Mouse (Mus musculus): ENCODE measurements around the gene Cdhr3. TPM values are rescaled to one million over a fixed set of nuclear protein-coding genes. Genes with fewer than 3 reads are reported as not detected.

Gene Cdhr3
- total and polyA plus RNA-seq, 2 experiments from 2014 or later = 1.2 TPM; not detected in 1

DNA sequence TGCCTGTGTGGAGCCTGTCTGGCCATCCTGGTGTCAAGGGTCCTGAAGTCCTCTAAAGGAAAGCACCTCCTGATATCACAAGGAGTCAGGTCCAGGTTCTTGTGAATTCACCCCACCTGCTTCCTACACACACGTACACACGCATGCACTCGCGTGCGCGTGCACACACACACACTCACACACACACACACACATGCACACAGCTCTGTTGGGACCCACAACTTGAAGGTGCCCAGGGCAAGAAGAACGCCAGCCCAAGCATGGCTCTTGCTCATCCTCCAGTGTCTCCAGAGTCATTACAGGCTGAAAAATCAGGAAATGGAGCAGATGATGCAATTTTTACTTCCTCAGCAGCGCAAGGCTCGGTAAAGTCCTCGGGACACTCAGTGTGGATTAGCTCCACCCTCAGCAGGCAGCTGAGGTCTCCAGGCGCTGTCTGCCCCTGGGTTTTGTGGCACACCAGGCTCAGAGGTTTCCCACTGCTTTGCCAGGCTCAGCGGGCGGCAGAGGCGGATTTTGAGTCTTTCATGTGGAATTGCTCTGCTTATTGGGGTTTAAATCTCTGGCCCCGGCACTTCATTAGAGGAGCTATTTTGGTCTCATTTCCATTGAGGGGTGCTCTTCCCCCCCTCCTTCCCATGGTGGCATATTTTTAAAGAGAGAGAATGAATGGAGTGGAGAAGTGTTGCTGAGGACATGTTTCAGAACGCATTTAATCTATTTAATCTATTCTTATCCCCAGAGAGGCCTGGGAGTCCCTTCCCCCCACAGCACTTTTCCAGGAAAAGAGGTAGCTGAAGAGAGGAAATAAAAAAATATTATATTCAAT lies 46.9 kb downstream of the Cdhr3 start:
- WGBS = 42% methylated on average over 16 of the region's 16 CpGs
- no peak for TF ChIP-seq CTCF (IDR thresholded peaks at IDR 0.05; ENCODE audit: low read depth)
- TF ChIP-seq EP300 (IDR thresholded peaks at IDR 0.05; ENCODE audit: low read depth) = no peak
- H3K9ac ChIP-seq (replicated peaks; ENCODE audit: low read depth, low read length) = no peak overlapping the region
- no peak overlapping the region for H3K4me3 ChIP-seq (ENCODE audit: low read depth, low read length)
- no peak overlapping the region for H3K27ac ChIP-seq (ENCODE audit: low read depth)
- ATAC-seq (ENCODE audit: insufficient read depth, low read depth) (no peak), DNase-seq (ENCODE audit: low spot score) (no peak)
- no peaks in the 10 kb centered on the region for H3K36me3 ChIP-seq (replicated peaks; ENCODE audit: control insufficient read depth, insufficient read depth, low read length)
- peak overlapping the region; percentile 42 for H3K4me2 ChIP-seq (ENCODE audit: low read depth, low read length)
- peaks cover 9% of the 10 kb centered on the region for H3K4me1 ChIP-seq (ENCODE audit: control insufficient read depth, insufficient read depth)
- no peaks in the 10 kb centered on the region for H3K27me3 ChIP-seq (ENCODE audit: control insufficient read depth, insufficient read depth, low read length)
- no peaks in the 10 kb centered on the region for H3K9me3 ChIP-seq (replicated peaks; ENCODE audit: control insufficient read depth, low read length)

GRCm38 (mm10) chr12:33041476-33041875 lies 51.2 kb downstream of the Cdhr3 start:
- Histone ChIP-seq H3K36me3 (replicated peaks; ENCODE audit: control insufficient read depth, insufficient read depth, low read length) (no peaks in the 10 kb centered on the region), H3K4me3 (ENCODE audit: low read depth, low read length) (no peak overlapping the region), H3K9me3 (replicated peaks; ENCODE audit: control insufficient read depth, low read length) (no peaks in the 10 kb centered on the region), H3K4me1 (ENCODE audit: control insufficient read depth, insufficient read depth) (peaks cover 9% of the 10 kb centered on the region; the same call in 1 of the 2 replicates), H3K27ac (ENCODE audit: low read depth) (no peak overlapping the region), H3K27me3 (ENCODE audit: control insufficient read depth, insufficient read depth, low read length) (no peaks in the 10 kb centered on the region), H3K9ac (replicated peaks; ENCODE audit: low read depth, low read length) (no peak overlapping the region), H3K4me2 (ENCODE audit: low read depth, low read length) (no peak overlapping the region)
- no peak for TF ChIP-seq CTCF (IDR thresholded peaks at IDR 0.05; ENCODE audit: low read depth)
- TF ChIP-seq EP300 (IDR thresholded peaks at IDR 0.05; ENCODE audit: low read depth) = no peak
- DNase-seq (ENCODE audit: low spot score) (no peak), ATAC-seq (ENCODE audit: insufficient read depth, low read depth) (no peak)
- 72% methylated on average over 7 of the region's 7 CpGs for WGBS

DNA sequence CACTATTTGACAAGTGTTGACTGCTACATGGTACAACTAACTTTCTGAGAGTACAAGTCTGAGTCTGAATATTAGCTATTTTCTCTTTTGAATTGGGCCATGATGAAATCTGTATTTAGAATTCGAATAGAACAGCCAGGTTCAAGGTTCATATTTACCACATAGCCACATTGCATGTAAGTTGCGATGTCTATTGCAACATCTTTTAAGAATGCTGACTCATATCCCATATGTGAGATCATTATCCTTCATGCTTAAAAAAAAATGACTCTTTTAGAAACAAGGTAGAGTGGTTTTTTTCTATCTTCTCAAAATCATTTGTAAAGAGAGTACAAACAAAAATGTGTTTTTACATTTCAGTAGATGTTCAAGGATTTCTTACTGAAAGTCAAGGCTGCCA lies 51.9 kb downstream of the Cdhr3 start:
- Histone ChIP-seq H3K4me1 (ENCODE audit: control insufficient read depth, insufficient read depth) (peaks cover 8% of the 10 kb centered on the region), H3K4me3 (ENCODE audit: low read depth, low read length) (no peak overlapping the region), H3K4me2 (ENCODE audit: low read depth, low read length) (no peak overlapping the region), H3K27me3 (ENCODE audit: control insufficient read depth, insufficient read depth, low read length) (no peaks in the 10 kb centered on the region), H3K36me3 (replicated peaks; ENCODE audit: control insufficient read depth, insufficient read depth, low read length) (no peaks in the 10 kb centered on the region), H3K27ac (ENCODE audit: low read depth) (no peak overlapping the region), H3K9me3 (replicated peaks; ENCODE audit: control insufficient read depth, low read length) (no peaks in the 10 kb centered on the region), H3K9ac (replicated peaks; ENCODE audit: low read depth, low read length) (no peak overlapping the region)
- WGBS = 78% methylated on average over 2 of the region's 2 CpGs
- ATAC-seq (ENCODE audit: insufficient read depth, low read depth) (no peak), DNase-seq (ENCODE audit: low spot score) (no peak)
- no peak for TF ChIP-seq EP300 (IDR thresholded peaks at IDR 0.05; ENCODE audit: low read depth)
- TF ChIP-seq CTCF (IDR thresholded peaks at IDR 0.05; ENCODE audit: low read depth) = no peak

DNA sequence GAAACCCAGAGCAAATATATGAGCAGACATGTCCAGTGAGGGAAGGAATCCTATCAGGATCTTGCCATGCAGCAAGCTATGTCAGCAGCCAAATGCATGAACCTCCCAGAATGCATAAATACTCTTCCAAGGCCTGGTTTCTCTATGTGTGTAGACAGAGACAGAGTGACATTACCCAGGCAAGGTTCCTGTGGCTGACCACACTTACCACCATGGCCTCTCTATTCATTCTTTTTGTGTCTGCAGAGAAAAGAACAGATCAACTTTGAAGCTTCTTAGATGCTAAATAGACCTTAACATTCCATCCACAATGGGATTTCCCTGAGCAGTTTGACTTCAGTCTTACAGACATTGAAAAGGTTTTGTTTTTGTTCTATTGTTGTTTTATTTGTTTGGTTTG lies 54.0 kb downstream of the Cdhr3 start:
- H3K9ac ChIP-seq (replicated peaks; ENCODE audit: low read depth, low read length) = no peak overlapping the region
- ATAC-seq (ENCODE audit: insufficient read depth, low read depth) = no peak
- no peak overlapping the region for H3K4me2 ChIP-seq (ENCODE audit: low read depth, low read length)
- H3K27ac ChIP-seq (ENCODE audit: low read depth) = no peak overlapping the region
- no peak overlapping the region for H3K4me3 ChIP-seq (ENCODE audit: low read depth, low read length)
- TF ChIP-seq EP300 (IDR thresholded peaks at IDR 0.05; ENCODE audit: low read depth) = no peak
- H3K4me1 ChIP-seq (ENCODE audit: control insufficient read depth, insufficient read depth) = peaks cover 25% of the 10 kb centered on the region
- DNase-seq (ENCODE audit: low spot score) = no peak
- no peaks in the 10 kb centered on the region for H3K27me3 ChIP-seq (ENCODE audit: control insufficient read depth, insufficient read depth, low read length)
- no peaks in the 10 kb centered on the region for H3K36me3 ChIP-seq (replicated peaks; ENCODE audit: control insufficient read depth, insufficient read depth, low read length)
- no peaks in the 10 kb centered on the region for H3K9me3 ChIP-seq (replicated peaks; ENCODE audit: control insufficient read depth, low read length)

- DNase-seq (ENCODE audit: low spot score) (peak; percentile 55), ATAC-seq (ENCODE audit: insufficient read depth, low read depth) (no peak)
- H3K27ac ChIP-seq (ENCODE audit: low read depth) = peak overlapping the region; percentile 47
- no peak overlapping the region for H3K9ac ChIP-seq (replicated peaks; ENCODE audit: low read depth, low read length)
- WGBS = 13% methylated on average over 21 of the region's 21 CpGs
- no peaks in the 10 kb centered on the region for H3K27me3 ChIP-seq (ENCODE audit: control insufficient read depth, insufficient read depth, low read length)
- peak overlapping the region; percentile 48 for H3K4me2 ChIP-seq (ENCODE audit: low read depth, low read length)
- H3K9me3 ChIP-seq (replicated peaks; ENCODE audit: control insufficient read depth, low read length) = no peaks in the 10 kb centered on the region
- H3K36me3 ChIP-seq (replicated peaks; ENCODE audit: control insufficient read depth, insufficient read depth, low read length) = no peaks in the 10 kb centered on the region
- H3K4me3 ChIP-seq (ENCODE audit: low read depth, low read length) = peak overlapping the region; percentile 6; the same call in 1 of the 2 replicates
- TF ChIP-seq EP300 (IDR thresholded peaks at IDR 0.05; ENCODE audit: low read depth) = no peak
- no peak for TF ChIP-seq CTCF (IDR thresholded peaks at IDR 0.05; ENCODE audit: low read depth)
- peaks cover 25% of the 10 kb centered on the region for H3K4me1 ChIP-seq (ENCODE audit: control insufficient read depth, insufficient read depth)
These were observed 56.8 kb downstream of the Cdhr3 start for GRCm38 (mm10) chr12:33035719-33036521.
